Mouse (Mus musculus): ENCODE measurements at regions not wholly inside any gene's neighbourhood (a gene's known extent, or its start where the extent isn't known, plus 50 kb on each side); places are given as distances from the start of the nearest gene placed in this dataset.

DNA sequence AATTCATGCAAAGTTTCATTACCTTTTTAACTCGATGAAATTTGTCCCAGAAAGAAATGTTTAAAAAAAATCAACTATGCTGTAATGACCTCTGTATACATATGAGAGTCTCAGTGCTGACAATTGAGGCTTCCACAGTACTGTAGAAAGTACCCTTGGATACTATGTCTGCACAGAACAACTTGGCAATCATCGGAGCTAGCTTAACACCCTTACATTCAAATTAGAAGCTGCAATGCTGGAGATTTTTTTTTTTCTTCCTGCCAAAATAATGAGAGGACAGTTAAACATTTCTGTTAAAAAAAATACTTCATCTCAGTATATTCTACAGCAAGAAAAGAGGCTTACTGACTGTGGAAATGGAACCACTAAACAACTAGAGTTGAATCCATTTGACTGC, 452.1 kb upstream of the Cntn6 start:
- DNase-seq = no peak

DNA sequence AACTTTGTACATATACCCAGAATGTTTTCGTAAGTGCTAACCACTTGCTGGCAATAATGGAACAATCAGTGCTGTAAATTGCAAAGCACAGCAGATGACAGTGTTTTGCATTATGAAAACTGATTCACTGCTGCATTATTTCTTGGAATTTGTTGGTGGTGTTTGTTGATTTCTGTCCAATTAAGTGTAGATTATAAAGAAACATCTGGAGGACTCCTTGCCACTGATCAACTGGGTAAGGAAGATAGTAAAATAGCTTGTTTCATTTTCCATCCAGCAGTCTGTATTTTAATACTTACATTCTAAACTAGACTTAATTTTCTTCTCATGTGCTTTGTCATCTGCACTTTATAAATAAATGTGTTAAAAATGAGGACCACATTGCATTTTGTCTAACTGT, 436.6 kb upstream of the Cntn6 start:
- DNase-seq = no peak

DNA sequence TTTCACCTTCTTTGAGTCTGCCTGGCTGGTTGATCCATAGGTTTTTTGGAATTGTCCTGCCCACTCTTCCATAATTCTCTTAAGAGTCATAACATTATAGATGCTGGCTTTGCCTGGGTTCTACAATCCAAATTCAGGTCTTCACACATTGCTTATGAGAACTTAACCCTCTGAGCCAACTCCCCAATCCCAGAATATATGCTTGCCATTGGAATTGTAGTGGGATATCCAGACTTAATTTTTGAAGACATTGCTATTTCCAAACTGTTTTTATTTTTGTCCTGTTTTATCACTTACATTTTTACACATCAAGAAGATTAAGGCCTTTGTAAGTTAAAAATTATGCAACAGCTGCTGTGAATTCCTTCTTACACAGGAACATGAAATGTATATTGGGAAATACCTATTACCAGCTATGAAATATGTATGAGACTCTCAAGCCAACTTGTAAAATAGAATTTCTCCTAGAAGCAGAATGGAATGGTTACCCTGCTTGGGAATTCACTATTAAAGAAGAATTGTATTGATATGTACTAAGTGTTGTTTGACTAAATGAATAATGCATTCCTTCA, 430.8 kb upstream of the Cntn6 start:
- no peak for DNase-seq

- no peak for DNase-seq
These were observed 412.0 kb upstream of the Cntn6 start for GRCm38 (mm10) chr6:104080581-104080980.

DNA sequence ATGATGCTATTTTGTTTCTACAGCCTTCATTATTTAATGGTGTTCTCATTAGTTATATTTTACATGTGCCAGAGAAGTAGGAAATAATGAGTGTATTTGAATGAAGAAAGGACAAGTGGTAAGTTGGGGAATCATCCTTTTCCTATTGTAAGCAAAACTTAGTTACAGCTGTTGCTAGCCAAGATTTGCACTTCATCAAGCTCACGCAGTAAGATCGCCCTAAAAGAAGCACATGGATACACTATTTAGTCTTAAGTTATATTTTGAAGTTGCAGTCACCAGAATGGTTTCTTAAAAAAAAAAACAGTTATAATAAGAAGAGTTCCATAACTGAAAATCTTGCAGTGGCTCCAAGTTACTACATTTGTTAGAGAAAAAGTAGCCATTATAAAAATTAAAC, 410.3 kb upstream of the Cntn6 start:
- DNase-seq = no peak

DNA sequence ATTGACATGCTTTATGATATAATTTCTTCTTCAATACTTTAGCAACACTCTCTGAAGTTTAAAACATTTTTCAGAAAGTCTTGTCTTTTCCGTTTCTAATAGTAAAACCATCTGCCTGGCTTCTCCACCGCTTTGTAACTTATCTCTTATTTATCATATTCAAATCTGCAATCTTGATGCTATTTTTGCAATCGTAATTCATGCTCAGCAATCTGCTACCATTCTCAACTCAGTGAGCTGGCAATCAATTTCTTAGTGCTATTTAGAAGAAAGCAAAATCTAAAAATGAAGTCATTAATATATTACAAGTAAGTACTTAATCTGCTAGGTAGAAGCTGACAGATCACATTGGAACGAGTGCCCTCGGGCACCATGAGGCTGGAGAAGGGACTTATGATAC, 384.2 kb upstream of the Cntn6 start:
- no peak for DNase-seq
